Mouse (Mus musculus): Measurements from ENCODE around the gene Hs3st2. TPM values are rescaled to one million over a fixed set of nuclear protein-coding genes. Genes with fewer than 3 reads are reported as not detected.

Gene Hs3st2
- total RNA-seq, 2 experiments from 2014 or later, result 1.3 to 3.0 TPM

GRCm38 (mm10) chr7:121549329-121550022 lies 157.8 kb downstream of the Hs3st2 start:
- DNase-seq, result peak; percentile 3 to 7
